Mouse (Mus musculus) CD8-positive naive resting alpha-beta T cell, adult 2 months (primary cell): Measurements from ENCODE around the gene Slc17a3.

Experiments
- DNase-seq, 2 experiments: peaks; one replicate each; pipeline ENCODE4 v3.0.0; 2022; ENCODE audit warnings: low read depth in 2 of 2, low spot score in 2 of 2

The Slc17a3 gene

DNA sequence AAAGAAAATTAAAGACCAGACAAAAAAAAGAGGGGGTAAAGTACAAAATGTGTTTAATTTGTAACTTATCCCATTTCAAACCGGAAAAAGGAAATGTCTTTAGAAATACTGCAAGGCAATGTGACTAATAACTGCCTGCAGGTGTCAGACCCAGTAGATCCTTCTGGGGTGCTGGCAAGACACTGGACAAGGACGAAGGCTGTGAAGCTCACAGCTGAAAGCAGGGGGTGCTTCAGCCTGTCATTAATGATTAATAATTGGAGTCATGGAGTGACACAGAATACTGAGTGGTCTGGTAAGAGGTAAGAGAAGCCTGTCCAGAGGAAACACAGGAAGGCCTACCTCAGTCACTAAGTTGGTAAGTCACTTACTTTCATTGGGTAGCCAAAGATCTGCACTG, at the start of gene Slc17a3:
Gene Slc17a3, plus strand, starts transcription at position 127 of the 400 bp plus-strand sequence.
- no peak for DNase-seq

DNA sequence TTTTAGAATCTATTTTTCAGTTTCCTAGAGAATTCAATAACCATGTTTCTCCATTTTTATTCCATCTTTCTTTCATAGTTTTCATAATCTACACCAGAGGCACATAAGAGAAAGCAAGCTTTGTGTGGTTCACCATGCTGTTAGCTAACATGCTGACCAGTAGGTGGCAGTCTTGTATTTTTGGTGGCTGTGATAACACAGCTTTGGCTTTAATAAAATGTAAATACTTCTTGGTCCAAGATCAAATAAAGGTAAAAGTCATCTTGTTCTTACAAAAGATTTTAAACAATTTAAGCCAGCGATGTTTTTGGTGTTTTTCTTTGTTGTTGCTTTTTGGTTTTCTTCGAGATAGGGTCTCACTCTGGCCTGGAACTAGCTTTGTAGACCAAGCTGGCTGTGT, 46.7 kb upstream of the Slc17a3 start:
- DNase-seq, result peak; percentile 8 to 47

DNA sequence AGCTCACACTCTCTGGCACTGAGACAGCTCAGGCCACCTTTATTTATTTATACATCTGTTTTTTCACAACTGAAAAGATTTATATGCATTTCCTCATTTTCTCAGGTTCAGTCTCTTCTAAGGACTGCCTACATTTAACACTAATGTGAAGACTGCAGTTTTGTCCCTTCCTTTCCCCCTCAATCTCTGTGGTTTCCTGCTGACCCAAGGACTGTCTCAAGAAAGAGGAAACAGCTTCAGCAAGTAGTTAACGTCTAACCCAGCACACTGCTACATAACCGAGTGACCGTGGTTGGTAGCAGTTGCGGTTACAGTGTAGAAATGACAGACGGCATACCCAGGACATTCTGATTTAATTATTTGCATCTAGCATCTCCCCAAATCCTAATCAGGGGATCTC, 39.8 kb upstream of the Slc17a3 start:
- no peak for DNase-seq

DNA sequence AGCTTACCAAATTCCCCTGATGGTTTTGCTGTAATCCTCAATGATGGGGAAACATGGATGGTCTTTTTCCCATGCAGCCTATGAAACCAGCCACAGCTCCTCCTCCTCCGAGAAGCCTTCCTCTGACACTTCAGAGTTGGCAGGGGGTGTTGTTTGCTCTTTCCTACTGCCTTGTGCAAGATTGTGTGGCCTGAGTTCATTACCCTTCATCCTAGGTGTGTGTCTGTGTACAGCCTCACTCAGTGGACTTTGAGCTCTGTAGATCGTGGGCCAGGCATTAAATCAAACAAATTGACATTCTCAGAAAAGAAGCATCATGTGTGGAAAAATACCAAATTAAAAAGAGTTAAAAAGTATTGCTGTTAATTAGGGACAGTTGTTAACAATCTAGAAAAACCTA, 34.7 kb upstream of the Slc17a3 start:
- no peak for DNase-seq

DNA sequence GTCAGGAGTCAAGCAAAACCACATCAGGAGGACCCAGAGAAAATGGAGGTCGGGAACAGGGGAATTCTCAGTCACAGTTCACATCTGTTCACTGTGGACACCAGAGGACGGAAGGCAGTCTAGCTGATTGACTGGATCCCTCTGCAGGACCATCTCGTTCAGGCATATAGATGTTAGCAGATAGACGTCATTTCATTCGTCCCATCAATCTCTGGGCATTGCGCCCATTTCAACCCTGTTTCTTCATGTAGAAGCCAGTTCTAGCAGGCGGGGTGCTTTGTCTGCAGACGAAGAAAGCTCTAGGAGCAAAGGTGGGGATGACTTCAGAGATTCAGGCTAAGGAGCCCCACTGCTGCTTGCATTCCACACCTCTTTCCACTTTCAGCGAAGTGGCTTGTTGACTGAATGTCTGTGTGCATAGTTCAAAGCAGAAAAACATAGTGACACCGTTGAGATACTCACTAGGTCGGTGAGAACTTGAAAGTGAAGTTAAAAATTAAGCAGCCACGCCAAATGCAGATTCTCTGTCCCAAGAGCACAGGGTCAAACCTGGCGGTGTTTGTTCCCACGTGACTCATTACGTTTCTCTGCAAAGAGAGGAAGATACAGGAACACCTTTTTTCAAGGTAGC, 32.7 kb upstream of the Slc17a3 start, which contains the start of gene Slc17a2:
Gene Slc17a2, plus strand, starts transcription at position 572 of the 631 bp plus-strand sequence.
- no peak for DNase-seq

DNA sequence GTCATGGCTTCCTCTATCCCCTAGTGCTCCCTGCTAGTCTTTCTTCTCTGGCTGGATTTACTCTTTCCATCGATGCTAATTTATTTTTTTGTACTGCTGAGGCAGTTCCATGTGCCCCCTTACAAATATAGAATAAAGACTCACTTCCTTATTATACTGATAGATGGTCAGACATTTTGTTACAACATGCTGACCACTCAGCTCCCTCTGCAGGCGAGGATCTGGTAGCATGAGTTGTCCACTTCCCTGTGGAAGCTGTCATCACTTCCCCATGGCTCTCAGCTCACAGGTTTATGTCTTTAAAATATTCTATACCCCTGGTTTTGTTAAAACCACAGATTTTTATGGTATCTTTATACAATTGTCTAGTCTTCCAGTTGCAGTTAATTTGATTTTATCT, 23.1 kb upstream of the Slc17a3 start:
- DNase-seq, result no peak

DNA sequence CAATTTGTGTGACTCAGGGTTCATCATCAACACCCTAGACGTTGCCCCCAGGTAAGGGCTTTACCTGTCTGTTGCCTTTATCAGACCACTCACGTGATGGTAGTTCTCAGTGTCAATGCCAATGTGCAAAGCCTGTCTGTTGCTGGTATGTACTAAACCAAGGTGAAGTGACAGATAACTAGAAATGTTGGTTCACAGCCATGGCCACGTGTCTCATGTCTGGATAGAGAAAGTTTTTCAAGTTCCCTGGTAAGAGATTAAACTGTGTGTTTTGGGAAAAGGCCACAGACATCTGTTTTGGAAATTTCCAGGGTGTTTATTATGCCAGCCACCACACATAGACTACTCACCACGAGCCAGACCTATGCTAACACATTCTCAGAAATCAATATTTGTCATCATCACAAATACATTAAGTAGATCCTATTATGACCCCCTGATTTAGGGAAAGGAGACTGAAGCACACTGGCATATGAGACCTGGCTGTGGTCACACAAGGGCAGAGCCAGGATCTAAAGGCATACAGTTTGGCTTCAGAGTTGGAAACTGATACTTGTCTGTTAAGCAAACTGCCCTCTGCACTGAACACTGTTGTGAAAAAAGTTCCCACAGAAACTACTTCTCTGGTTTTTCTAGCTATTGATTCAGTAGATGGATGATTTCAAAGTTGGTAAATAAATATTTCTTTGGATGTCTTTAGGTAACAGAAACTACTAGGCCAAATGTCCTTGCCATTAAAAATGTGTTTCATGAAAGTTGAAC, 18.9 kb upstream of the Slc17a3 start:
- no peak for DNase-seq

DNA sequence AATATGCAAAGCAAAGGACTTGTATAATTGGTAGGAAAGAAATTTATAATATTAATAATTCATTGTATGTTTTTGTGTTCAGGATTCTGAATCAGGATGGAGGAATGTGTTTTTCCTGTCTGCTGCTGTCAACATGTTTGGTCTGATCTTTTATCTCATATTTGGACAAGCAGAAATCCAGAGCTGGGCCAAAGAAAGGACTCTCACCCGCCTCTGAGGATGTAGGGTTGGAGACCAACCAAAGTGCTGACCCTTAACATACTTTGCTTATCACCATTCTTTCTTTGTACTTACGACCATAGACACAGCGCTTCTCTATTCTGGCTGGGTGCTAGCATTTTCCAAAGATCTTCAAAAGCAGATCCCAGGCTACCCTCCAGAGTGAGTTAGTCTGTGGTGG, 17.0 kb upstream of the Slc17a3 start:
- DNase-seq, result no peak

DNA sequence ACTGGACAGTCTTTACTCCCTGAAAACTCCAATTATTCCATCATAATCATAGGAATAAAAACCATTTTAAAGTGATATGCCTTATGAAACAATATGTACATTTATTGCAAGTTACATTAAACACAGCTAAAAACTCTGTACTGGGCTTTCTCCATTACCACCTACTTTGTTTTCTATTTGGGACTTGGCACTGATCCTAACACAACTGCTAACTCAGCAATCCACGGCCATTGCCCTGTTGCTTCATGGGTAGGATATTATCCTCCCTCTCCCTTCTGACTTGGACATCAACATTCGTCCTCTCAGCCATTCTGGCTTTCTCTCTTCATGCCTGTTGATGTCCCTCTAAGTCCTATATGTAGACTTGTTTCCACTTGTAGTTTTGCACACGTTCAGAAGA, 12.6 kb upstream of the Slc17a3 start:
- no peak for DNase-seq

DNA sequence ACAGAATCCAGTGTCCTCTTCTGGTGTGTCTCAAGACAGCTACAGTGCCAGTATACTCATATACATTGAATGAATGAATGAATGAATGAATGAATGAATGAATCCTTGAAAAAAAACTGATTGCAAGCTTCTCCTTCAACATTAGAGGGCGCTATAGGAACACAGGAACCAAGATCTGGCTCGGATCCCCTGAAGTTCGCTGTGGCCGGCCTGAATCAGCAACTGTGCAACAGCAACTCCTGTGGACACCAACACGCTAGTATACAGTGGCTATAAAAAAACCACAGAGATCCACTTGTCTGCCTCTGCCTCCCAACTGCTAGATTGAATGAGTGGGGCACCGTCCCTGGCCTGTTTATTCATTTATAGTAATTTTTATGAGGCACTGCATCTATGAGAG, 6.2 kb upstream of the Slc17a3 start:
- no peak for DNase-seq

DNA sequence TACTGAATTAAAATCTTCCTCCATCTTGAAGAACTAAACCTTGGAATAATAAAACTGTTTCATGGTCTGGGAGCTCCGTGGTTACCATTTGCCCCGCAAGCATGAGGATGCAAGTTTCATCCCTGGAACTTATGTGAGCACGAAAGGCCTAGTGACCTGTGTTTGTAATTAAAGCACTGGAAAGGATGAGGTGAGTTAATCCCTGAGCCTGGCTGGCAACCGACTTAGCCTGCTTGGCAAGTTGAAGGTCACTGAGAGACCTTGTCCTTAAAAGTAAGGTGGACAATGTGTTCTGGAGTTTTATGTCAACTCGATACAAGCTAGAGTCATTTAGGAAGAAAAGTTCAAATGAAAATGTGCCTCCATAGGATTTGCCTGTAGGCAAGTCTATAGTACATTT, 4.4 kb upstream of the Slc17a3 start:
- no peak for DNase-seq

DNA sequence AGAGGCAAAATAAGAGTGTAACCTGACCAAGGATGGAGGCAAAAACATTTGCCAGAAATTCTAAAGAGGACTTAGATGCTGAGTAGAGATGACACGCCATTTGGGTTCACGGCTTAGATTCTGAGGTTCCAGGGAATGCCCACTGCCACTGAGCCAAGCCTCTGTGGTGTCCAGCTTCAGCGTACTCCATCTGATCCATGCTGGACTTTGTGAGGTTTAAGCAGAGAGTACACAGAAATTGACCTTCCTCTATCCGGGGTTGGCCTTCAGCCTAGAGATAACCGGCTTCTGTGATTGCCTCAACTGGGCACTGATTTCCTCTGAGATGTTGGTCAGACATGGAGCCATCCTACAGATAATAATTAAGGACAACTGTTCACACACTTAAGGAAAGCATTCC, 2.6 kb upstream of the Slc17a3 start:
- no peak for DNase-seq

DNA sequence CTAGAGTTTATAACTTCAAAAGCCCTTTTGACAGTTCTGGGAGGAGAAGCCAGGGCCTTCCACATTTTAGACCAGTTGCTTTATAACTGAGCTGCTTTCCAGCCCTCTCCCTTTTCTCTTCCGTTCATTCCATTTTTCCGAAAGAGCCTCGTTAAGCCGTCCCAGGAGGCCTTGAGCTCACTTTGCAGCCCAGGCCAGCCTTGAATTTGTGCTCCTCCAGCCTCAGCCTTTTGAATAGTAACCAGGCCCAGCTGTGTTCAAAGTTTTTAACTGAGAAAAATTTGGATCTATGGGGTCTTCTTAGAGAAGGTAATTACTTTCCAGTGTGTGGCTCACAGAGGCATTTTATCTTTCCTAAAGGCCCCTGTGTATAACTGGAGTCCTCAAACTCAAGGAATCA, 6.6 kb downstream of the Slc17a3 start:
- DNase-seq, result no peak

DNA sequence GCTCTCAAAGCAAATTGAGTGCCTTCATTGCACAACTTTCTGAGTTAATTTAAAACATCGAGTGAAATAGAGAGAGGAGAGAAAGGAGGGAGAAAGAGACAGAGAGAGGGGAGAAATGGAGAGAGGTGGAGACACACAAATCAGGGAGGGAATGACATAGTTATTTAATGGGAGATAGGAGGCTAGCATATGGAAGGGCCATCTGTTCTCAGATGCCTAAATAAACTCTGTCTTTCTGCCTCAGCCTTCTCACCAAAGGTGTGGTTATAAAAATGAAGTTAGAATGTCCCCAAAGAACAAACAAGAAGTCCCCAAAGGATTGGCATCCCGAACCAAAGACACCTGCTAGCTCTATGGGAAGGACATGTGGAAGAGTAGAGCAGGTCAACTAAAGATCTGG, 10.1 kb downstream of the Slc17a3 start:
- DNase-seq, result no peak

DNA sequence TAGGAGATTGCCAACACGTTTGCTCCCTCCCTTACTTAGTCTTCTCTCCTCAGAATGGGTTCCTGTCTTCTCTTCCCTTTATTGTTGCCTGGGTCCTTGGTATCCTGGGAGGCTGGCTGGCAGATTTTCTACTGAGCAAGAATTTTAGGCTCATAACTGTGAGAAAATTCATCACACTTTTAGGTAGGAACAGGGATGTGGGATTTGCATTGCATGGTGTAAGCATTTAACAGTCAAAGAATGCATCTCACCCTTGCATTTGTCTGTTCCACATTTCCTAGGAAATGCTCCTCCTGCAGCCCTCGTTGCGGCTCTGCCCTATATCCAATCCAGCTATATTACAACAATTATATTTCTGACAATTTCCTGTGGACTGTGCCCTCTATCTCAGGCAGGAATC, 17.2 kb downstream of the Slc17a3 start:
- no peak for DNase-seq

DNA sequence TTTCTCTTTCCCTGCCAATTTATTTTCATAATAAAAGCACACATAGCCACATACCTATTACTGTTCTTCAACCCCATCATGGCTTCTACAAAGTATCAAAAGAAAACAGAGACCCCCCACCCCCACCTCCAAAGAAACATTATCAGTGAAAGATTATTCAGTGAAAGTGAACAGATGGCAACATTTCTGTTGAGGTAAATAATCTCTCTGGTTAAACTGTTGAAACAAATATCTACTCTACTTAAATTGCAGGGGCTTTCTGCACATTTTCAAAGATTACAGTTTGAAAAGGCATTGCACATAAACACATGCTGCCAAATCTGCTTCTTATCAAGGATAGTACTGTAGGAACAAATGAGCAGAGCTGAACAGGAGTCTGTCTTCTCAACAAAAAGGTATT, 22.6 kb downstream of the Slc17a3 start:
- no peak for DNase-seq

DNA sequence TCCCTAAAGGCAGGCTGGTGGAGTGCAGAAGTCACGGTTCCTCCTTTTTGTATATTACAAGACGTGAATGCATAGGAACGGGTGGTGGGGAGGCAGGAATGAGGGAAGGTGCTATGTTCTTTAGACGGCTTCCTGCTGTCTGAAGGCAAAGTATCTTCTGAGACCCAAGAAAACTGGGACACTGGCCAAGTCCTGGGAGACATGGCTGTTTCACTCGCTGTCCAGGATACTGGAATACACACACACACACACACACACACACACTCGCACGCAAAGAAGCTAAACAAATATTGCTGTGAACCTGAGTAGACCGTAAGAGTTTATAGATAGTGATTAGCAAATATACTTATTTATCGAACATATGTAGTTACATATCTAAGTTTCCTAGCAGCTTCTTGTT, 25.5 kb downstream of the Slc17a3 start:
- DNase-seq, result no peak

DNA sequence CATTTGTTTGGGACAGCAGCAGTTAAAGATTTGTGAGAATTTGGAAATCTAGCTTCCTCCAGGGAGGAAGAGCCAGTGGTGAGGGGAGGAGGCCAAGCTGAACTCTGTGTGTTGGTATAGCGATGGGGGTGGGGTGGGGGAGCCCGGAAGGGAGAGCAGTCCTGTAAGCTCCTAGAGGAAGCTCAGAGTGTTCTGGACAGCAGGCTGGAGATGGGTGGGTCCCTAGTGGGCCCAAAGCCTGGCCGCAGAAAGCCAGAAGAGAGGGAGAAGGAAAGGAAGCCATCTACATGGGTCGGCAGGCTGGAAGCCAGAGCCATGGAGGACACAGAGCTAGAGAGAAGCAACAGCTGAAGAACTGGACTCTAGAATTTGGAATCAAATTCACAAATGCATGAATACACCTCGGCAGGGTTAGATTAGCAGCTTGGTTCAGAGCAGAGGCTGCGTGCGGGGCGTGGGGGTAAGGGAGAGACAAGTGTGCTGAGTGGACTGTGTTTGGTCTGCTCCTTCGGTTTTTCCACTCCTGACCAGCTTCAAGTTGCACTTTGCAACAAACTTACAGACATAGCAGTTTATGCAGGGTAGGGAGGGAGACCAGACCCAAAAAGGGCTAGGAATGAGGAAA, 27.0 kb downstream of the Slc17a3 start:
- no peak for DNase-seq

DNA sequence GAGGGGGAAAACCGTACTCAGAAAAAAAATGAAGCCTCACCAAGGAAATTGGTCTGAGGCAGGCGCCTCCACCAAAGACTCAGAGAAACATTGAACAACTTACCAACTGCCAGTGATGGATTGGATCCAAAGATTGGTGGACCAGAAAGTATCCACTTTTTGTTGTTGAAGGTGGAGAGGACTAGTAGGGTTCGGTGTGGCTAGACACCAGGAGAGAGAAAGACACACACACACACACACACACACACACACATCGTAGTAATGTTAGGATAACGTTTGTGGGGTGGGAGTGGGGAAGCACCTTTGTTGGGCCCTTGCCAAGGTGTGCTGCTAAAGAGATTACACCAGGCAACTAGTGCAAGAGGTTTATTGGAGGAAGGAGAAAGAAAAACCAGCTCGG, 27.8 kb downstream of the Slc17a3 start:
- DNase-seq, result no peak

DNA sequence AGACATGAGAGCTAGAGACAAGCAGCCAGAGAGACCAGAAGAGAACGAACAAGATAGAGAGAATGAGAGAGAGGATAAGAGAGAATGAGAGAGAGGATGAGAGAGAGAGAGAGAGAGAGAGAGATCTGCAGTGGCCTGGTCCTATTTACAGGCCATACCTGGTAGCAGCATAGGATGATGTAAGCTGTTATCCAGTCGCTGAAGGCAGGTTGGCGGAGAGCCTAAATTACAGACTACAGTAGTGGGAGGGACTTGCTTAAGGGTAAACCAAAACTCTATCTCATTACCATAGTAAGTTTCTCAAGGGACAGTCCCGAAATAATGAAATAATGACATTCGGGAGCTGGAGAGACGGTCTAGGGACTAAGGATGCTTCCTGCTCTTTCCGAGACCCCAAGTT, 28.2 kb downstream of the Slc17a3 start, which contains the start of gene Slc17a1:
Gene Slc17a1, plus strand, starts transcription at position 346 of the 400 bp plus-strand sequence.
- DNase-seq, result no peak

DNA sequence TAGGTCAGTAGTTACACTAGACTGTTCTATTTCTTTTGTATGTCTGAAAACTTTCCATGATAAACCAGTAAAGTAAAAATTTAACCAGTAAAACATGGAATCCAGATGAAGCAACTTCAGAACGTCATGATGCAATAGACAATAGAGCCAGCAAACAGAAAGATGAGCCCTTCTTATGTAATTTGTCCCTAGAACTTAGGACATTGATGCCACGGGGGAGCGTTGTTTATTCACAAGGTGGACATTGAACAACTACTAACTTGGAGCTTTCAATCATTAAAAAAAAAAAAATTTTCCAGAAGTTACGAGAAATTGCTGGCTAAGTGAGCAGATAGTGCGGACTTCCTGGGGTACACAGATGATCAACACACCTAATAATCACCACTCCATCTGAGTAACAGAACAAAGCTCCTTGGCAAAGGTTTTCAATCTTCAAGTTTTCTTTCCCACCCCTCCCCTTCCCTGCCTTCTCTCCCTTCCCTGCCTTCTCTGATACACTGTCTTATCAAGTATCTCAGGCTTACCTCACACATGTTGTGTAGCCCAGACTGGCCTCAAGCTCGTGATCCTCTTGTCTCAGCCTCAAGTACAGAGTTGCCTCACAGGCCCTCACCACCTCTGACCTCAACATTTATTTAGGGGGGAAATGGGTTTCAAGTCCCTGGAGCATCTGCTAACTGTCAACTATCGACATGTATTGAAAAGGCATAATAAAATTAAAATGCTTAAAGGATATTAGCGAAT, 29.7 kb downstream of the Slc17a3 start:
- DNase-seq, result no peak

DNA sequence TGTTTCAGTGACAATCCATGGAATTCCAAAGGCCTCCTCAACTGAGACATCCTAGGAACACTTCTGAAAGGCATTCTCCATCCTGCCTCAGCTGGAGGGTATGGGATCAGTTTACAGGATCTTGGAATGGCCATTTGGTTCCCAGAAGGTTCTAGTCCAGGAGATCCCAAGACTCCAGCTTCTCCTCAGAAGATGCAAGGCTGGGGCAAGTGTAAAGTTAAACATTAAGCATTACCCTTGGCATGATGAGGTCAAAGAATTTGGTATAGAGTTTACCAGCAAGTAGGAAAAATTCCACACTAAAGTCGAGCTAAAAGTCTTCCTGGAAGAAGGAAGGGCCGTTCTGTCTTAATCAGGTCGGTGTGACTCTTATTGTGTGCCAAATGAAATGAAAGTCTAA, 30.8 kb downstream of the Slc17a3 start:
- no peak for DNase-seq
